Comparison of ENCODE assay signal across 8 mouse cellular contexts in the genomic region with DNA sequence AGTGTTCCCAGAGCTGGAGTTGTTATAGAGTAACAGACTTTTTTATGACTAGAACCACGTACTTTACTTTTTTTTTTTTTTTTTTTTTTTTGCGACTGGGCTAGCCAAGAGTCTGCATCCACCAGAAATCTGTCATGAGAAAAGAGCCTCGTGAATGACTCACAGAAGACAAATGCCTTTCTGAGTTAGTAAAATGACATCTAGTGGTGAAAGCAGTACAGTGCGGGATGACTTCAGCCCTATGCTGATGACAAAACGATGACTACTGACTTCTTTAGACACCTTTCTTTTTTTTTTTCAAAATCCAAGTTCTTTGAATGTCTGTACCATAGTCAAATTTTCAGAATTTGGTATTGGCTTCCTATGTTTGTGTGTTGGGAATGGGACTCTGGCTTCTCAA. TPM values are rescaled to one million over a fixed set of nuclear protein-coding genes. Genes with fewer than 3 reads are reported as not detected.
DNase-seq lines count a peak whose midpoint lies in the region; ATAC-seq and TF ChIP-seq lines count a peak whose summit lies in the region.

No protein-coding gene starts in this region.

- DNase-seq in urinary bladder, postnatal 36 days (ENCODE audit: low spot score in 2 of 2): peak; percentile 19 to 27
- DNase-seq in urinary bladder, adult 2 months (ENCODE audit: low spot score): no peak
- peak; percentile 59 to 67 for DNase-seq in cerebellum, postnatal 14 days
- DNase-seq in limb, embryonic 11.5 days (ENCODE audit: low spot score): peak; percentile 29
- peak; percentile 80 for DNase-seq in telencephalon, adult 2 months (ENCODE audit: low read depth, low spot score)

- H3K4me2 ChIP-seq in intestine, postnatal 0 days (replicated peaks; ENCODE audit: low read depth): peak overlapping the region; percentile 84
- H3K4me2 ChIP-seq in limb, embryonic 11.5 days (ENCODE audit: low read depth, severe bottlenecking): peak overlapping the region; percentile 68
- peak overlapping the region; percentile 71 for H3K4me2 ChIP-seq in midbrain, embryonic 13.5 days (replicated peaks)

- H3K4me3 ChIP-seq in intestine, postnatal 0 days (ENCODE audit: low read depth, low read length): peak overlapping the region; percentile 43
- peak overlapping the region; percentile 61 for H3K4me3 ChIP-seq in limb, embryonic 11.5 days (ENCODE audit: low read depth, low read length)
- H3K4me3 ChIP-seq in midbrain, embryonic 13.5 days (replicated peaks): peak overlapping the region; percentile 60

- H3K27me3 ChIP-seq in intestine, postnatal 0 days (replicated peaks; ENCODE audit: control insufficient read depth, insufficient read depth, low read length): no peaks in the 10 kb centered on the region
- H3K27me3 ChIP-seq in limb, embryonic 11.5 days (ENCODE audit: control insufficient read depth, insufficient read depth, low read length): no peaks in the 10 kb centered on the region
- no peaks in the 10 kb centered on the region for H3K27me3 ChIP-seq in midbrain, embryonic 13.5 days

- H3K36me3 ChIP-seq in intestine, postnatal 0 days (ENCODE audit: control insufficient read depth, insufficient read depth): peaks cover 4% of the 10 kb centered on the region; the same call in 1 of the 2 replicates
- H3K36me3 ChIP-seq in limb, embryonic 11.5 days (ENCODE audit: control insufficient read depth, insufficient read depth, low read length): no peaks in the 10 kb centered on the region
- H3K36me3 ChIP-seq in midbrain, embryonic 13.5 days: no peaks in the 10 kb centered on the region

- peak overlapping the region; percentile 88 for H3K27ac ChIP-seq in intestine, postnatal 0 days (ENCODE audit: low read depth, low read length)
- H3K27ac ChIP-seq in limb, embryonic 11.5 days (replicated peaks; ENCODE audit: low read depth, low read length): peak overlapping the region; percentile 26; the same call in 1 of the 2 replicates
- H3K27ac ChIP-seq in midbrain, embryonic 13.5 days: peak overlapping the region; percentile 93

- peak; percentile 68 for TF ChIP-seq CTCF in intestine, postnatal 0 days (IDR thresholded peaks at IDR 0.05; ENCODE audit: low read depth)

- H3K9ac ChIP-seq in intestine, postnatal 0 days (ENCODE audit: low read depth, low read length): peak overlapping the region; percentile 52; the same call in 1 of the 2 replicates
- peak overlapping the region; percentile 75 for H3K9ac ChIP-seq in limb, embryonic 11.5 days (ENCODE audit: low read length)
- H3K9ac ChIP-seq in midbrain, embryonic 13.5 days (replicated peaks): peak overlapping the region; percentile 78

- peak; percentile 78 for ATAC-seq in granulocyte monocyte progenitor cell, adult 5-6 weeks (replicated peaks; ENCODE audit: poor library complexity, severe bottlenecking)
- peak; percentile 81 for ATAC-seq in intestine, postnatal 0 days
- ATAC-seq in limb, embryonic 11.5 days (ENCODE audit: insufficient number of reproducible peaks, low FRiP score, low TSS enrichment, low read depth): peak; percentile 60
- peak; percentile 80 for ATAC-seq in midbrain, embryonic 13.5 days

- no peaks in the 10 kb centered on the region for H3K9me3 ChIP-seq in intestine, postnatal 0 days (ENCODE audit: control insufficient read depth)
- no peaks in the 10 kb centered on the region for H3K9me3 ChIP-seq in limb, embryonic 11.5 days (ENCODE audit: control insufficient read depth, low read length)
- no peaks in the 10 kb centered on the region for H3K9me3 ChIP-seq in midbrain, embryonic 13.5 days

- no peaks in the 10 kb centered on the region; the same call in 1 of the 2 replicates for H3K4me1 ChIP-seq in intestine, postnatal 0 days (replicated peaks; ENCODE audit: control insufficient read depth, insufficient read depth, low read length)
- H3K4me1 ChIP-seq in limb, embryonic 11.5 days (ENCODE audit: control insufficient read depth, insufficient read depth, low read length): no peaks in the 10 kb centered on the region
- peaks cover 14% of the 10 kb centered on the region for H3K4me1 ChIP-seq in midbrain, embryonic 13.5 days (replicated peaks)

- 3% methylated on average over 5 of the region's 5 CpGs for WGBS in intestine, postnatal 0 days
- 9% methylated on average over 5 of the region's 5 CpGs for WGBS in limb, embryonic 11.5 days
- 10% methylated on average over 5 of the region's 5 CpGs for WGBS in midbrain, embryonic 13.5 days

RNA-seq across cellular contexts. Expression of gene Zfp948, which starts 0.6 kb away (rescaled TPM):
- 8.5 and 9.8 TPM in 2 replicates for polyA plus RNA-seq in urinary bladder, adult 2 months (2012; rRNA removed)
- 2.7 and 4.0 TPM in 2 replicates for total RNA-seq in granulocyte monocyte progenitor cell, adult 5-6 weeks (2014; fragmentation: Nextera tagmentation)
- total RNA-seq in granulocyte monocyte progenitor cell, adult 5-6 weeks (2017): 1.9 and 3.6 TPM in 2 replicates
- polyA plus RNA-seq in intestine, postnatal 0 days (2015; fragmentation: Nextera tagmentation; extraction: Ambion mirVana): 13.7 and 15.1 TPM in 2 replicates
- 16.4 and 17.4 TPM in 2 replicates for polyA plus RNA-seq in limb, embryonic 11.5 days (2014; fragmentation: Nextera tagmentation; extraction: Ambion mirVana)
- polyA plus RNA-seq in midbrain, embryonic 13.5 days (2015; fragmentation: Nextera tagmentation; extraction: Ambion mirVana): 15.1 and 17.9 TPM in 2 replicates

RNA-seq across cellular contexts. Expression of gene Zfp52, which starts 30.9 kb away (rescaled TPM):
- polyA plus RNA-seq in urinary bladder, adult 2 months (2012; rRNA removed): 4.7 and 5.6 TPM in 2 replicates
- 24.9 and 25.0 TPM in 2 replicates for total RNA-seq in granulocyte monocyte progenitor cell, adult 5-6 weeks (2014; fragmentation: Nextera tagmentation)
- 33.6 and 46.7 TPM in 2 replicates for total RNA-seq in granulocyte monocyte progenitor cell, adult 5-6 weeks (2017)
- 2.7 and 3.5 TPM in 2 replicates for polyA plus RNA-seq in intestine, postnatal 0 days (2015; fragmentation: Nextera tagmentation; extraction: Ambion mirVana)
- 1.9 and 2.5 TPM in 2 replicates for polyA plus RNA-seq in limb, embryonic 11.5 days (2014; fragmentation: Nextera tagmentation; extraction: Ambion mirVana)
- polyA plus RNA-seq in midbrain, embryonic 13.5 days (2015; fragmentation: Nextera tagmentation; extraction: Ambion mirVana): 0.84 and 1.2 TPM in 2 replicates

Comparison
In these comparisons a context has a peak if more than half of its experiments do, and no peak if none do; other contexts are left out.
1. H3K27ac ChIP-seq: peak in every context shown above with its lines; median percentile 93 in midbrain, embryonic 13.5 days; 88 in intestine, postnatal 0 days; 26 in limb, embryonic 11.5 days.